Mouse (Mus musculus): ENCODE measurements at regions not wholly inside any gene's neighbourhood (a gene's known extent, or its start where the extent isn't known, plus 50 kb on each side); places are given as distances from the start of the nearest gene placed in this dataset.

- Histone ChIP-seq H3K4me3 (ENCODE audit: control insufficient read depth in 1 of 2, insufficient read depth in 1 of 2, low read depth in 2 of 2, low read length in 2 of 2) (no peak overlapping the region), H3K79me2 (ENCODE audit: control insufficient read depth, insufficient read depth, low read length, poor library complexity) (no peaks in the 10 kb centered on the region), H3K9ac (ENCODE audit: control insufficient read depth, low read depth, low read length, poor library complexity, severe bottlenecking) (no peak overlapping the region), H3K36me3 (ENCODE audit: control insufficient read depth in 1 of 2, insufficient read depth in 2 of 2, low read length in 2 of 2) (no peaks in the 10 kb centered on the region), H3K27me3 (ENCODE audit: control insufficient read depth in 1 of 2, insufficient read depth in 2 of 2, low read length in 2 of 2) (no peaks in the 10 kb centered on the region), H3K27ac (ENCODE audit: control insufficient read depth, low read depth, low read length) (no peak overlapping the region), H3K4me1 (ENCODE audit: control insufficient read depth in 1 of 2, insufficient read depth in 2 of 2, low read length in 2 of 2) (no peaks in the 10 kb centered on the region), H3K9me3 (replicated peaks; ENCODE audit: insufficient read depth, low read length) (no peaks in the 10 kb centered on the region)
- TF ChIP-seq TAL1 (IDR thresholded peaks at IDR 0.05; ENCODE audit: low read length) (no peak), USF1 (IDR thresholded peaks at IDR 0.05; ENCODE audit: low read depth, low read length) (no peak), NRF1 (IDR thresholded peaks at IDR 0.05; ENCODE audit: insufficient read depth, low read depth, low read length, poor library complexity, severe bottlenecking) (no peak), HCFC1 (IDR thresholded peaks at IDR 0.05; ENCODE audit: low read depth, low read length) (no peak), POLR2AphosphoS2 (IDR thresholded peaks at IDR 0.05; ENCODE audit: low read length) (no peak), ZMIZ1 (IDR thresholded peaks at IDR 0.05; ENCODE audit: low read depth, low read length) (no peak), USF2 (IDR thresholded peaks at IDR 0.05; ENCODE audit: borderline replicate concordance in 1 of 2, insufficient read depth in 1 of 2, low read depth in 1 of 2, low read length in 2 of 2) (no peak)
- no peak for DNase-seq (ENCODE audit: low read depth, low spot score)
Measured at GRCm38 (mm10) chr13:5515552-5515951, 345.7 kb upstream of the Klf6 start.

GRCm38 (mm10) chr13:5516088-5516487, 345.2 kb upstream of the Klf6 start:
- Histone ChIP-seq H3K27ac (ENCODE audit: control insufficient read depth, low read depth, low read length) (no peak overlapping the region), H3K9ac (ENCODE audit: control insufficient read depth, low read depth, low read length, poor library complexity, severe bottlenecking) (no peak overlapping the region), H3K79me2 (ENCODE audit: control insufficient read depth, insufficient read depth, low read length, poor library complexity) (no peaks in the 10 kb centered on the region), H3K9me3 (replicated peaks; ENCODE audit: insufficient read depth, low read length) (no peaks in the 10 kb centered on the region), H3K4me3 (ENCODE audit: control insufficient read depth in 1 of 2, insufficient read depth in 1 of 2, low read depth in 2 of 2, low read length in 2 of 2) (no peak overlapping the region), H3K36me3 (ENCODE audit: control insufficient read depth in 1 of 2, insufficient read depth in 2 of 2, low read length in 2 of 2) (no peaks in the 10 kb centered on the region), H3K27me3 (ENCODE audit: control insufficient read depth in 1 of 2, insufficient read depth in 2 of 2, low read length in 2 of 2) (no peaks in the 10 kb centered on the region), H3K4me1 (ENCODE audit: control insufficient read depth in 1 of 2, insufficient read depth in 2 of 2, low read length in 2 of 2) (no peaks in the 10 kb centered on the region)
- DNase-seq (ENCODE audit: low read depth, low spot score): no peak
- TF ChIP-seq CTCF (IDR thresholded peaks at IDR 0.05 in 2 of 3, conservative IDR thresholded peaks at IDR 0.05 in 1 of 3; ENCODE audit: control insufficient read depth in 1 of 3, insufficient read depth in 1 of 3, low read depth in 2 of 3, low read length in 3 of 3, poor library complexity in 1 of 3, severe bottlenecking in 1 of 3) (no peak), BHLHE40 (IDR thresholded peaks at IDR 0.05; ENCODE audit: borderline replicate concordance, low read depth, low read length) (no peak), USF1 (IDR thresholded peaks at IDR 0.05; ENCODE audit: low read depth, low read length) (no peak), GABPA (IDR thresholded peaks at IDR 0.05; ENCODE audit: low read depth, low read length) (no peak), MEF2A (IDR thresholded peaks at IDR 0.05; ENCODE audit: extremely low read depth, insufficient replicate concordance, low read depth, low read length, poor library complexity, severe bottlenecking) (no peak), HCFC1 (IDR thresholded peaks at IDR 0.05; ENCODE audit: low read depth, low read length) (no peak), JUND (IDR thresholded peaks at IDR 0.05; ENCODE audit: low read depth, low read length) (no peak), MAZ (IDR thresholded peaks at IDR 0.05; ENCODE audit: low read depth, low read length) (no peak), RCOR1 (IDR thresholded peaks at IDR 0.05; ENCODE audit: low read depth, low read length) (no peak), SMC3 (IDR thresholded peaks at IDR 0.05; ENCODE audit: low read depth, low read length) (no peak), EP300 (IDR thresholded peaks at IDR 0.05; ENCODE audit: low read depth in 1 of 2, low read length in 2 of 2) (no peak), ZMIZ1 (IDR thresholded peaks at IDR 0.05; ENCODE audit: low read depth, low read length) (no peak), SIN3A (IDR thresholded peaks at IDR 0.05; ENCODE audit: low read length) (no peak), MAFK (IDR thresholded peaks at IDR 0.05; ENCODE audit: borderline replicate concordance, low read depth, low read length) (no peak)

Data from MEL (cell line).